Mouse (Mus musculus) myocyte (in vitro differentiated cells): ENCODE data around the gene Trappc13. TPM values are rescaled to one million over a fixed set of nuclear protein-coding genes. Genes with fewer than 3 reads are reported as not detected.

Experiments
- H3K27me3 ChIP-seq: one replicate; pipeline ENCODE4 v1.6.1; 2011; ENCODE audit not compliant: control insufficient read depth, insufficient read depth, insufficient read length
- H3K36me3 ChIP-seq: one replicate; pipeline ENCODE4 v1.6.1; 2011; ENCODE audit not compliant: control insufficient read depth, insufficient read depth
- H3K4me2 ChIP-seq: one replicate; pipeline ENCODE4 v1.6.1; 2011; ENCODE audit warnings: low read depth, control low read depth
- H3K4me3 ChIP-seq: one replicate; pipeline ENCODE4 v1.5.1; 2011; ENCODE audit warnings: mild to moderate bottlenecking, control low read depth, moderate library complexity
- H3K79me2 ChIP-seq: one replicate; pipeline ENCODE4 v1.6.1; 2011; ENCODE audit not compliant: control insufficient read depth, insufficient read depth
- H3ac ChIP-seq: one replicate; pipeline ENCODE4 v1.6.1; 2011; ENCODE audit not compliant: control insufficient read depth, insufficient read length
- CEBPB ChIP-seq: IDR thresholded peaks from 2 replicates; pipeline ENCODE4 v1.6.1; 2011; ENCODE audit warnings: mild to moderate bottlenecking, moderate library complexity; ENCODE audit not compliant: poor library complexity, insufficient read depth, severe bottlenecking
- E2F4 ChIP-seq: IDR thresholded peaks from one replicate; pipeline ENCODE4 v1.6.1; 2011; ENCODE audit warnings: mild to moderate bottlenecking, control low read depth, moderate library complexity; ENCODE audit not compliant: insufficient read depth
- MAX ChIP-seq: IDR thresholded peaks from one replicate; pipeline ENCODE4 v1.6.1; 2011; ENCODE audit warnings: low read depth, mild to moderate bottlenecking, control low read depth
- MYOD1 ChIP-seq, 3 experiments: IDR thresholded peaks; one replicate each; pipeline ENCODE4 v1.6.1; 2011; ENCODE audit warnings: control low read depth in 2 of 3, low read depth in 2 of 3, mild to moderate bottlenecking in 2 of 3, moderate library complexity in 1 of 3; ENCODE audit not compliant: insufficient read length in 2 of 3, control insufficient read depth in 1 of 3
- MYOG ChIP-seq, 3 experiments: IDR thresholded peaks; one replicate each; pipeline ENCODE4 v1.6.1; 2011; ENCODE audit warnings: control low read depth in 2 of 3, low read depth in 2 of 3, mild to moderate bottlenecking in 2 of 3; ENCODE audit not compliant: insufficient read length in 2 of 3, control insufficient read depth in 1 of 3, insufficient read depth in 1 of 3
- POLR2A ChIP-seq: IDR thresholded peaks from one replicate; pipeline ENCODE4 v1.6.1; 2011; ENCODE audit warnings: low read depth, mild to moderate bottlenecking, control low read depth, moderate library complexity; ENCODE audit not compliant: insufficient read length
- POLR2AphosphoS2 ChIP-seq: IDR thresholded peaks from one replicate; pipeline ENCODE4 v1.6.1; 2011; ENCODE audit warnings: low read depth, control low read depth; ENCODE audit not compliant: insufficient read length
- REST ChIP-seq: IDR thresholded peaks from one replicate; pipeline ENCODE4 v1.6.1; 2011; ENCODE audit warnings: mild to moderate bottlenecking, control low read depth, moderate library complexity; ENCODE audit not compliant: insufficient read depth, insufficient read length
- SRF ChIP-seq: IDR thresholded peaks from one replicate; pipeline ENCODE4 v1.6.1; 2011; ENCODE audit warnings: low read depth; ENCODE audit not compliant: control insufficient read depth, insufficient read length
- TCF12 ChIP-seq: IDR thresholded peaks from one replicate; pipeline ENCODE4 v1.6.1; 2011; ENCODE audit warnings: mild to moderate bottlenecking, control low read depth; ENCODE audit not compliant: poor library complexity, insufficient read depth, severe bottlenecking
- TCF3 ChIP-seq: IDR thresholded peaks from one replicate; pipeline ENCODE4 v1.6.1; 2011; ENCODE audit warnings: low read depth, control low read depth; ENCODE audit not compliant: insufficient read length
- USF1 ChIP-seq: IDR thresholded peaks from one replicate; pipeline ENCODE4 v1.6.1; 2011; ENCODE audit warnings: low read depth, mild to moderate bottlenecking, control low read depth, moderate library complexity
- polyA plus RNA-seq: library from polyadenylated mRNA; unstranded; fragments of >200 nt; fragmentation: generic; extraction: Trizol; gene quantifications from one replicate; pipeline ENCODE4 v1.2.1, GENCODE M21; 2012; ENCODE audit warnings: missing spikeins

The Trappc13 gene
- polyA plus RNA-seq, 1 experiment: 22.1 TPM

DNA sequence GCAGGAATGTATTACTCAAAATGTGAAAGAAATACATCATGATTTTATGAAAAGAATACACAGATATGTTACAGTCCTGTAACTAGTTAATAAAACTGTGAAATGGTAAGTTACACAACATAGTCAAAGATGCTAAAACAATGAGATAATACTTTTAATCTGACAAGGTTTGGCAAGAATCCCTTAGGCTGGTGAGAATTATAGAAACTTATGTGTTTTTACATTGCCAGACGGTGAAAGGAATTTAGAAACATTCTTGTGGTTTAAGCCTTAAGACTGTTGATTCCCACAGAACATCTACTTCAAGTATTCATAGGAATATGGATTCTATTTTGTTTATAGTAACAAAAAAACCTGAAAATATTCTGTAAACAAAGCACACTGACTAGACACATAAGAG is 22.6 kb downstream of the Trappc13 start:
- no peaks in the 10 kb centered on the region for H3K79me2 ChIP-seq
- H3K27me3 ChIP-seq: no peaks in the 10 kb centered on the region
- H3K36me3 ChIP-seq: peaks cover 20% of the 10 kb centered on the region
- no peak overlapping the region for H3ac ChIP-seq
- TF ChIP-seq REST: no peak
- TF ChIP-seq E2F4: no peak
- no peak for TF ChIP-seq MAX
- no peak for TF ChIP-seq POLR2AphosphoS2
- no peak for TF ChIP-seq SRF
- TF ChIP-seq USF1: no peak
- no peak for TF ChIP-seq TCF12
- TF ChIP-seq POLR2A: no peak
- TF ChIP-seq MYOG (IDR thresholded peaks at IDR 0.05; ENCODE audit: control insufficient read depth in 1 of 3, insufficient read depth in 1 of 3, insufficient read length in 2 of 3, low read depth in 2 of 3): no peak
- no peak for TF ChIP-seq MYOD1 (IDR thresholded peaks at IDR 0.05; ENCODE audit: control insufficient read depth in 1 of 3, insufficient read length in 2 of 3, low read depth in 2 of 3)
- no peak for TF ChIP-seq TCF3
- TF ChIP-seq CEBPB: no peak
- H3K4me3 ChIP-seq: no peak overlapping the region
- no peak overlapping the region for H3K4me2 ChIP-seq

DNA sequence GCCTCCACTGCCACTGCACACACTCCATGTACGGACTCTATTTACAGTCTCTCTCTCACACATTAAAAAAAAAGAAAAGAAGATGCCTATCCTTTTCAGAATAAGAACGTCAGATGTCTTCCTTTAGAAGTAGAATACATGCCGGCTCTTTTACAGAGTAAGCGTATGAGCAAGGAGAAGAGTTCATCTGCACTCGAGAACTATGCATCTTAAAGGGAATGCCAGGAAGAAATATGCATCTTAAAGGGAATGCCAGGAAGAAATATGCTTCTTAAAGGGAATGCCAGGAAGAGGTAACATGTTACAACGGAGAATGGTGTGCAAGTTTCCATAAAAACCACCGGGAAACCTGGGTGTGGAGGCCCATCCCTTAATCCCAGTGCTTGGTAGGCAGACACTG is 23.2 kb downstream of the Trappc13 start:
- TF ChIP-seq E2F4: no peak
- no peak for TF ChIP-seq POLR2AphosphoS2
- TF ChIP-seq REST: no peak
- Histone ChIP-seq H3K79me2 (no peaks in the 10 kb centered on the region), H3K4me3 (no peak overlapping the region), H3K4me2 (no peak overlapping the region), H3K36me3 (peaks cover 20% of the 10 kb centered on the region), H3ac (no peak overlapping the region), H3K27me3 (no peaks in the 10 kb centered on the region)

DNA sequence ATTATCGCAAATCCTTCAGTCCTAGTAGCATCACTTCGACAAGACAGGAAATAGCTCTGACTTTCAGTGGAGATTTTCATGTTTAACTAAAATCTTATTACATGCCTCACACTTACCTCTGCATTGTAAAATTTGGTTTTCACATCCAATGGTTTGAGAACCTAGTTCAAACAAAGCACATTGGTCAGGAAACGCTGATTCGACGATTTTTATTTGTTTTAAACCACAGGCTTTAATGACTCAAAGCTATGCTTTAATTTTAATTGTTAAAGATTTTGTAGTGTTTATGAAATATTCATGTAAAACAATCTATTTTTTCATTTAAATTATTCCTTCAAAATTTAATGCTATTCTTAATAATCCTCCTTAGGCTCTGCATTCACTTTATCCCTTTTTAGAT is 24.1 kb downstream of the Trappc13 start:
- no peak for TF ChIP-seq MYOD1 (IDR thresholded peaks at IDR 0.05; ENCODE audit: control insufficient read depth in 1 of 3, insufficient read length in 2 of 3, low read depth in 2 of 3)
- no peak for TF ChIP-seq USF1
- TF ChIP-seq TCF3: no peak
- TF ChIP-seq POLR2AphosphoS2: no peak
- TF ChIP-seq CEBPB: no peak
- no peak for TF ChIP-seq MAX
- TF ChIP-seq POLR2A: no peak
- no peak for TF ChIP-seq E2F4
- TF ChIP-seq SRF: no peak
- no peak for TF ChIP-seq TCF12
- no peak for TF ChIP-seq MYOG (IDR thresholded peaks at IDR 0.05; ENCODE audit: control insufficient read depth in 1 of 3, insufficient read depth in 1 of 3, insufficient read length in 2 of 3, low read depth in 2 of 3)
- TF ChIP-seq REST: no peak
- Histone ChIP-seq H3K36me3 (peaks cover 15% of the 10 kb centered on the region), H3ac (no peak overlapping the region)

DNA sequence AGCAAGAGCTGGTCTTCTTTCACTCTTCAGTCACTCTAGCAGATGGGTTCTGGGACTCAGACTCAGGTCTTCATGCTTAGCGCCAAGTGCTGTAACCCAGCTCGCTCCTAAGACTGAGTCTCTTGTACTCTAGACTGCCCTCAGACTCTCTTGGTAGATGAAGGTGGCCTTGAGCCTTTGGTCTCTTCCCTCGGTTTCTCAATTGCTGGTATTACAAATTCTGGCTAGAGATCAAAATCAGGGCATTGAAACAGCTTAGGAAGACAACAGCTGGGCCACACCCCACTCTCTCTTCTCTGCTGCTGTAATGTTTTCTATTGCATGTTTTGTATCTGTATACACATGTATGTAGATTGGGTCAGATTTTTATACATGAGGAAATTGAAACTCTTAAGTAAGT is 32.6 kb downstream of the Trappc13 start:
- Histone ChIP-seq H3K4me3 (no peak overlapping the region), H3K27me3 (no peaks in the 10 kb centered on the region), H3ac (no peak overlapping the region), H3K79me2 (no peaks in the 10 kb centered on the region), H3K36me3 (peaks cover 20% of the 10 kb centered on the region), H3K4me2 (no peak overlapping the region)
- TF ChIP-seq SRF: no peak
- TF ChIP-seq REST: no peak
- no peak for TF ChIP-seq POLR2A
- TF ChIP-seq TCF3: no peak

More for the DNA sequence above, 24.1 kb downstream of the Trappc13 start:
- Histone ChIP-seq H3K4me2 (no peak overlapping the region), H3K79me2 (no peaks in the 10 kb centered on the region), H3K27me3 (no peaks in the 10 kb centered on the region), H3K4me3 (no peak overlapping the region)

DNA sequence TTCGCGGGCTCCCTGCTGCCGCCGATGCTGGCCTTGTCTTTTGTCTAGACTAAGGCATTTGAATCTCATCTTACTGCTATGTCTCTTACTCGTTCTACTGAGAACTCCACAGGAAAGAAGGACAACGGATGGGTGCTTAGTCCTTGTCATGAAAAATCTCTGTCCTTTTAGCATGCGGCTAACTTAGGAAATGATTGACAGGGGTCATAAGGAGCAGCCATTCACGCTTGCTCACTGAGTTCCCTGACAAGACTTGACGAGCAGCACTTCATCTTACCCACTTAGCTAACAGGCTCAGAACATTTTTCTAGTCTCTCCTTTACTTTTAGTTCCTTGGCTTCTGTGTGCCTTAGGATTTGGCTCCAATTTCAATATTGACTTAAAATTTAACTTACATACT is 33.4 kb downstream of the Trappc13 start:
- TF ChIP-seq POLR2A (no peak), MYOD1 (IDR thresholded peaks at IDR 0.05; ENCODE audit: control insufficient read depth in 1 of 3, insufficient read length in 2 of 3, low read depth in 2 of 3) (no peak), USF1 (no peak), MYOG (IDR thresholded peaks at IDR 0.05; ENCODE audit: control insufficient read depth in 1 of 3, insufficient read depth in 1 of 3, insufficient read length in 2 of 3, low read depth in 2 of 3) (no peak), CEBPB (no peak), REST (no peak), E2F4 (no peak), TCF3 (no peak), TCF12 (no peak), MAX (no peak), SRF (no peak), POLR2AphosphoS2 (no peak)
- Histone ChIP-seq H3K79me2 (no peaks in the 10 kb centered on the region), H3ac (no peak overlapping the region), H3K4me2 (no peak overlapping the region), H3K27me3 (no peaks in the 10 kb centered on the region), H3K4me3 (no peak overlapping the region), H3K36me3 (peaks cover 20% of the 10 kb centered on the region)
